Mouse (Mus musculus) layer of hippocampus, adult 8-10 months (tissue): ENCODE results near the gene Ankrd34a. TPM values are rescaled to one million over a fixed set of nuclear protein-coding genes. Genes with fewer than 3 reads are reported as not detected.
"Not testable (repeated sequence)": the region's sequence is repeated elsewhere in the genome, so short reads cannot be mapped to it uniquely, and the experiment has no call there.

Experiments
- DNase-seq, 2 experiments: peaks; one replicate each; pipeline ENCODE4 v3.0.0; 2022; ENCODE audit warnings: low spot score in 2 of 2
- total RNA-seq, 4 experiments: library from RNA; stranded (reverse); gene quantifications; 2 replicates each; pipeline ENCODE4 v1.2.4; 2022

Gene Ankrd34a
- total RNA-seq, 4 experiments from 2014 or later = 49.5 to 56.2 (median 52.6) TPM

DNA sequence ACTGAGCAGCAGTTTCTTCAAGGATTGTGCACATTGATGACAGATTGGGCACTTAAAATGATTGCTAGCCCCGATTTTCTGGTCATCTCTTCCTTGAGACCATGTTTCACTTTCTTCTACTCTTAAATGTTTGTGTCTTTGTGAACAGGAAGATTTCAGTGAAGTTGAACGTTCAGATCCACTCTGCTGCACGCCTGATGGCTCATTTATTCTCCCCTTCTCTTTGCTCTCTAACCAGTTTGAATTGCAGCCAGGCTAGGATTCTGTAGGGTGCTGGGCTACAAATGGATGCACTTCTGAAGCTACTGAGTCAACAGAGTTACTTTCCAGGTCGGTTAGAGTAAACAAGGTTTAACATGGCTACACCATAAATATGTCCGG, 6.3 kb downstream of the Ankrd34a start:
- DNase-seq = no peak

DNA sequence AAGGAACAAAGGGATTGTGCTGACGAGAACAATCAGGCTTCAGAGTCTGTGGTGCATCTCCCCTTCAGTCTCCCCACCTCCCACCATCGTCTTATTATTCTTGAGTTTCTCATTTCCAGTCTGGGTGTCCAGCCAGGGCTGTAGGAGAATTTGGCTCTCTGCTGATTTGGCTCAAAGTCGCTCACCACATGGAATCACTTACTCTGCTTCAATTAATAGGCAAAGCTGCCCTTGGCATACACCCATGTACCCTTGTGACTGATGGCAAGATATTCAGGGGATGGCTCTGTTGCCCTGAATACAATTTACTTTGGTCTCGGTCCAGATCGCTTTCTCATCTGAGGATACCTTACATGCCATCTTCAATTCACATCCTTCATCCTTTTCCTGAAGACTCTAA, 6.9 kb downstream of the Ankrd34a start:
- no peak for DNase-seq

DNA sequence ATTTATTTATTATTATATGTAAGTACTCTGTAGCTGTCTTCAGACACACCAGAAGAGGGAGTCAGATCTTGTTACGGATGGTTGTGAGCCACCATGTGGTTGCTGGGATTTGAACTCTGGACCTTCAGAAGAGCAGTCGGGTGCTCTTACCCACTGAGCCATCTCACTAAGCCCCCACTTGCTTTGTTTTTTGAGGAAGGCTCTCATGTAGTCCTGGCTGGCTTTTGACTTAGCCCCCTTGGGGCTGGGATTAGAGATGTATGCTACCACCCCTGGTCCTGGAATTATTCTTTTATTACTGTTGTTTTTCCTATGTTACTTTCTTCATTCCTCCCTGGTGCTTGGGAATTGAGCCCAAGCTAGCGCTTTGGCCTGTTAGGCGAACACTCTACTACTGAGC, 9.6 kb downstream of the Ankrd34a start:
- not testable (repeated sequence) for DNase-seq

DNA sequence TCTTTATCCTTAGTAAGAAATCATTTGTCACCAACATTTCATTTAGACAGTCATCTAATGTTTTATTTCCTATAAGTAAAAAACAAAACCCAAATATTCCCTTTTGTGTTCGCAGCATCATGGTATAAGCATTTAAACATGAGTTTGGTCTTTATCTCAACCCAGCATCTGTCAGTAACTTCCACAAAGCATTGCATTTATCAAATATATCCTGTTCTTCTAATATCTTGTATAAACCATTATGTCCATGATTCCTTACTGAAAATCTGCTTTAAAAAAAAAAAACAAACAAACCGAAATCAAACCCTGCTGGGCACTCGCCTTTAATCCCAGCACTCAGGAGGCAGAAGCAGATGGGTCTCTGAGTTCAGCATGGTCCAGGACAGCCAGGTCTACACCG, 10.2 kb downstream of the Ankrd34a start:
- DNase-seq = no peak

DNA sequence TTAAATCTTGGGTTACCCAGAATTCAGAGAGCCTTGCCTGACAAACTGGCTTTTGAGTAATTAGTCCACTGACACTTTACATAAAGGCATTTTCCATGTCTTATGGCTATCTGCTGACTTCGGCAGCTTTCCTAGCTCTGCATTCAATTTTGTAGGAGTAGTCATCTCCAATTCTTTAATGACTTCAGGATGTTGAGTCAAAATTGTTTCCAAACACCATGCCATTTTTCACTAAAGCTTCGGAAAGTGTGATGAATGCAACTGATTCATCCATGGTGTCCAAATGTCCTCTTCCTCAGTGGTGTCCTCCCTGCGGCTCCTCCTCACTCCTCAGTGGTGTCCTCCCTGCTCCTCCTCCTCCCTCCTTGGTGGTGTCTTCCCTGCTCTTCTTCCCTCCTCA, 21.5 kb downstream of the Ankrd34a start:
- no peak for DNase-seq

DNA sequence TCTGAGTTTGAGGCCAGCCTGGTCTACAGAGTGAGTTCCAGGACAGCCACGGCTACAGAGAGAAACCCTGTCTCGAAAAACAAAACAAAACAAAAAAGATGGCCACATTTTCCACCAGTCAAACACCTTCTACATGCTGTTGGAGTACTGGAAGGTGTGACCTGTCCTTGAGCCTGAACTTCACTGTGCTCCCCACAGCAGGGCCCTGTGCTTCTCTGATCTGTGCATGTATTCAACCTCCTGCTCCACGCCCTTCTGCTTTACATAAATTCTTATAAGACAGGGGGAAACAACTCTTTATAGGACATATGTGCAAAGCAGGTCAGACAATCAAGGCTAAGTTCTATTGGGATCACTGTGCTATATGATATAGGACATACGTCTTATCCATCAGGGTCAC, 26.8 kb downstream of the Ankrd34a start:
- DNase-seq = no peak

DNA sequence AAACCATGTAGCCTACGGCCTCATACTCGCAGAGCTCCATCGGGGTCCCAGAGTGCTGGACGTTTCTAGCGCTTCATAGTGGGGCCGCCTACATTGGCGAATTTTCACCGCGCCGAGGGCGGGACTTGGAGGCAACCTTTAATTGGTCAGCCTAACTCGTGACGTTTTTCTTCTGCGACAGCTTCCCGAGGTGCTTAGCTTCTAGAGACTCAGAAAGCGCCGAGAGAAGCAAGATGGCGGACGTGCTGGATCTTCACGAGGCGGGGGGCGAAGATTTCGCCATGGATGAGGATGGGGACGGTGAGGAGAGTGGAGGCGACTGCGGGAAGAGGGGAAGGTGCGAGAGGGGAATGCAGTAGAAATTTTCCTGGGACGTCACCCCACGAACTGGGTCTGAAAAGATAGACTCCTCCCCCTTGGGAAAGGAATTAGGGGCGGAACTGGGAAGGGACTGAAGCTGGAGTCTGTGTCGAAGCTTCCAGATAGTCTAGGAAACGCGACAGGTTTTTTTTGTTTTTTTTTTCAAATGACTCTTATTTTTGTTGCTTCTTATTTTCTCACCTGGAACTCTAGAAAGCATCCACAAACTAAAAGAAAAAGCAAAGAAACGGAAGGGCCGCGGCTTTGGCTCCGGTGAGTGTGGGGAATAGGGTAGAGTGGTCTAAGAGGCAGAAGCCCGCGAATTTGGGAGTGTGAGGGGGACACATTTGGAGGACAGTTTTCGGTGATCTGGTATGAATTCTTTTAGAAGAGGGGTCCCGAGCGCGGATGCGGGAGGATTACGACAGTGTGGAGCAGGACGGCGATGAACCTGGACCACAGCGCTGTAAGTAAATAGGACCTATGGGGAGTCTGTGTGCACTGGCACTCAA, 33.5 kb downstream of the Ankrd34a start, which contains the start of gene Rbm8a:
Gene Rbm8a, plus strand, starts transcription at position 205 of the 872 bp plus-strand sequence.
- DNase-seq = peak; percentile 96 to 98

DNA sequence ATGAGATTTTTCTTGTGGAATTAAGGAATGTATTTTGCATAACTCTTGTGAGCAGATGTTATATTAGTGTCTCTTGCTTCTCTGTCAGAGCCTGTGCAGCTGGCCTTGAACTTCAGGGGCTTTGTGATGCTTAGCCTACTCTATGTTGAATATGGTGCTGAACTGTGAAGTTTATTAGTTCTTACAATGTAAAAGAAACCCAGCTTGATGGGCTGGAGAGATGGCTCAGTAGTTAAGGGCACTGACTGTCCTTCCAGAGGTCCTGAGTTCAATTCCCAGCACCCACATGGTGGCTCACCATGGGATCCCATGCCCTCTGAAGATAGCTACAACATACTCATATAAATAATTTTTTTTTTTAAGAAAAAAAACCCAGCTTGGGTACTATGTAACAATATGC, 35.6 kb downstream of the Ankrd34a start:
- no peak for DNase-seq

DNA sequence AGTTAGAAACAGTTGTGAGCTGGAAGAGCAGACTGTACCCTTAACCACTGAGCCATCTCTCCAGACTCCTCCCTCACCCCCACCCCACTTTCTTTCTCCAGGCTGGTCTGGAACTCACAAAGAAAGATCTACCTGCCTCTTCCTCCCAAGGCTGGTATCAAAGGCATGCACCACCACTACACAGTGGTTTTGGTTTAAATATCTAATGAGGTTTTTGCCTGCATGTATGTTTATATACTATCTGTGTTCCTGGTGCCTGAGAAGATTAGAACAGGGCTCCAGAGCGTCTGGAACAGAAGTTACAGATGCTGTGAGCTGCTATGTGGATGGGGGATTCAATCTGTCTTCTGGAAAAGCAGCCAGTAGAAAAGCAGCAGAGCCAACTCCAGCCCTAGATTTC, 37.6 kb downstream of the Ankrd34a start:
- no peak for DNase-seq

DNA sequence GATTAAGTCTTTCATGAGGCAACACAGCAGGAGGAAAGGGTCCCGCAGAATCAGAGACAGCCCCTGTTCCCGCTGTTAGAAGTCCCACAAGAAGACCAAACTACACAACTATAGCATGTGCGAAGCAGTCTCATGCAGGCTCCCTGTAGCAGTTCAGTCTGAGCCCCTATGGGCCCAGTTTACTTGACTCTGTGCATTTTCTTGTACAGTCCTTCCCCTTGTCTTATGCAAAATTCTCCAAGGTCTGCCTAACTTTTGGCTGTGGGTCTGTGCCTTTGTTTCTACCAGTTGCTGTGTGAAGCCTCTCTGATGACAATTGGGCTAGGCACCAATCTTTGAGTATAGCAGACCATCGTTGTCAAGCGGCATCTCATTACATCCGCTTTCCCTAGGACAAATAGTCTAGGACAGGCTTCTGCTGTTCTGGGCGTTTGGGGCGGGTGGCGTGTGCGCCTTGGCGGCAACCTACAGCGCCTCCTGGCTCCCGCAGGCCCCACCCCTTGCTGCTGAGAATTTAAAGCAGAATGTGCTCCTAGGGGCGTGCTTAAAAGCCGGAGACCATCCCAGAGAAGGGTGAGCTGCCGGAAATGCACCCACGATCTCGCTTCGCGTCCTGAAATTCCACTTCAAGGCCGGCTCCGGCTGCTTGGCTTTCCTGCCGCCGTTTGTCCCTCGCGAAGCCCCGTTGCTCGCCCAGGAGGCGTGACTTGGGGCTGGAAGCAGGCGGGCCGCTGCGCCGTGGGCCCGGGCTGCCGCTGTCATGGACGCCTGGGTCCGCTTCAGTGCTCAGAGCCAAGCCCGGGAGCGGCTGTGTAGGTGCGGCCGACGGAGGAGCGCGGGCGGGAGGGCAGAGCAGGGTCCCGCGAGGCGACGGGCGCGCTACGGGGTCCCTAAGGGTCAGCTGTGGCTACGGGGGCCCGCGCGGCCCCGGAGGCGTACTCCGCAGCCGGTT, 38.8 kb downstream of the Ankrd34a start, which contains the start of the genes Pex11b and Gm42957:
Gene Pex11b, plus strand, starts transcription at position 449 of the 952 bp plus-strand sequence.
Gene Gm42957, plus strand, starts transcription at position 547 of the 952 bp plus-strand sequence.
- DNase-seq = peak; percentile 79 to 86

DNA sequence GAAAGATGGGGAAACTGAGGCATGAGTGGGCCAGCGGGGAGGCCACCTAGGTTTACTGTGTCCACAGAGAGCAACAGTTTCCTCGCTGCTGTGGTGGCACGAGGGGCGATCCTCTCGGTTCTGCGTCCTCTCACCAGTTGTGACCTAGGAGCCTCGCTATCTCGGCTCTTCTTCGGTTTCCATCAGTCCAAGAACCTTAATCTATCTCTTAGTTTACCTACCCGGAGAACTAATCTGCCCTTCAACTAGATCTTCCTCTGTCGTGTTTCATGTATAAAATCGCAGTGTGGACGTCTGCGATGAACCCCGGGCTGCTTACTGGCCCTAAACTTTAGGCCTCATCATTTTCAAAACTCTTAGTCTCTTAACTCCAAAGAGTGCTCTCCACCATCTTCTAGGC, 39.5 kb downstream of the Ankrd34a start:
- DNase-seq = no peak

DNA sequence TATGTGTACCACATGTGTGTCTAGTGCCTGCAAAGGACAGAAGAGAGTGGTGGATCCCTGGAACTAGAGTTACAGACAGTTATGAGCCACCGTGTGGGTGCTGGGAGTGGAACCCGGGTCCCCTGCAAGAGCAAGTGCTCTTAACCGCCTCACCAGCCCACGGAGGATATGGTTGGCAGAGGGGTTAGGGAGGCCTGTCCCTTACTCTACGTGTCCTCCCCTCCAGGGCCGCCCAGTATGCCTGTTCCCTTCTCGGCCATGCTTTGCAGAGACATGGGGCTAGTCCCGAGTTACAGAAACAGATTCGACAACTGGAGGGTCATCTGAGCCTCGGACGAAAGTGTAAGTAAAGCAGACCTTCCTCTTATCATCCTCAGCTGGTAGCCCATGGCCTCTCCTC, 40.0 kb downstream of the Ankrd34a start:
- no peak for DNase-seq

DNA sequence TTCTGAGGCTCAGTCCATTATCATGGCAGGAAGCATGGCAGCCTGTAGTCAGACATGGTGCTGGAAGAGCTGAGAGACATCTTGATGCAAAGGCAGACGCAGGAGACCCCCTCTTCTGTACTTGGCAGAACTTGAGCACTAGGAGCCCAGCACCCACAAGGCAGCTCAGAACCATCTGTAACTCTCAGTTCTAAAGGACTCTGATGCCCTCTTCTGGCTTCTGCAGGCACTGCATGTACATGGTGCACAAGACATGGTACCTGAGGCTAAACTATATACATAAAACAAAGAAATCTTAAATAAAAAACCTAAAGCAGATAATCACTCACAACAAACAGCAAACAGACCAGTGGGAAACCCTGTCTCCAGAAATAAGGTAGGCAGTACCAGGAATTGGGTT, 42.8 kb downstream of the Ankrd34a start:
- peak in 1 of 2 experiments; percentile 52 for DNase-seq

DNA sequence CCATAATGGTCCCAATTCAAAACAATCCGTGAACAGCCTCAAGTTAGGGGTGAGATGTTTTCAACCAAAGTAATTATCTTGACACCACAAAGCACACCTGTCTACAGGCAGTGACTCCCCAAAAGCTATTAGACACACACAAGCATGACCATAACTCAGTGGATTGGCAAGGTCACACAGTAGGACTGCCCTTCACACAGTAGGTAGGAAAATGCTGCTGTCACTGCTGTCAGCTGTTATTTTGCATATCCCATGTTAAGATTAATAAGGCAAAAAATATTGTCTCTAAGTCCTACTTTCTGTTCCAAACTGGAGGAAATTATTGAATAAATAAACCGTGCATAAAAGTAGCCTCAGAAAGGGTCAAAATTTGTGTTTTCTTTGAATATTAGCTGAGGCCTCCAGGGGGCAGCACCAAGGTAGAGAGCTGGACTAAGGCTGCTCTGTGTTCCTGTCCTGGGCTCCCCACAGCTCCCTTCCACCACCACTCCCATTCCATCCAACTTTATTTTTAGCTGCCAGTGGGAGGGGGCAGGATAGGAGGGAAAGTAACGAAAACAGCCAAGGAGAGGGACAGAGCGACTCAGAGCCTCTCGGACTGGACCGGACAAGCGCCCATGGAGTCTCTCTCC, 48.7 kb downstream of the Ankrd34a start, which contains the start of gene Itga10:
Gene Itga10, plus strand, starts transcription at position 567 of the 632 bp plus-strand sequence.
- DNase-seq = no peak

DNA sequence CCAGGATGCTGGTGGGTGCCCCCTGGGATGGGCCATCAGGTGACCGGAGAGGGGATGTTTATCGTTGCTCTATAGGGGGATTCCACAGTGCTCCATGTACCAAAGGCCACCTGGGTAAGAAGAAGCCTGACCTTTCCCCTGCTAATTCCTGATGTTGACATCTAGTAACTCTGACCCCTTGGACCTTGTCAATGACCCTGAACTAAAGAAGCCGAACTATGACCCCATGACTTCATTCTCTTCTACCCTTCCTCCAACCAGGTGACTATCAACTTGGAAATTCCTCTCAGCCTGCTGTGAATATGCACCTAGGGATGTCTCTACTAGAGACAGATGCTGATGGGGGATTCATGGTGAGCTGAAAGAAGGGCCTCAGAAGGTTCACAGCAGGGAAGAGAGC, 50.9 kb downstream of the Ankrd34a start:
- DNase-seq = no peak

Other genes with a start within 250 kb of the Ankrd34a start
- not detected for gene BC107364, start 144.3 kb upstream of the Ankrd34a start, total RNA-seq
- under 1 TPM in 2 of 4 experiments, not detected in 2; 0.16 to 0.22 TPM for gene Hfe2, start 71.5 kb upstream of the Ankrd34a start, total RNA-seq
- 10 to 100 TPM; 23.9 to 39.1 (median 31.6) TPM for gene Txnip, start 38.7 kb upstream of the Ankrd34a start, total RNA-seq
- gene Gm16253, start 19.7 kb upstream of the Ankrd34a start, total RNA-seq = not detected
- gene Polr3gl, start 2.5 kb upstream of the Ankrd34a start, total RNA-seq = 10 to 100 TPM; 30.1 to 38.6 (median 32.5) TPM
- 10 to 100 TPM; 29.9 to 34.2 (median 31.4) TPM for gene Lix1l, start 4.5 kb downstream of the Ankrd34a start, total RNA-seq
- 10 to 100 TPM; 45.5 to 61.5 (median 48.7) TPM for gene Rbm8a, start 33.3 kb downstream of the Ankrd34a start, total RNA-seq
- 10 to 100 TPM; 53.5 to 66.1 (median 58.1) TPM for gene Pex11b, start 38.7 kb downstream of the Ankrd34a start, total RNA-seq
- gene Gm42957, start 38.8 kb downstream of the Ankrd34a start, total RNA-seq = 1 to 10 TPM in 1 of 4 experiments, under 1 TPM in 3; 0.36 to 1.1 (median 0.66) TPM
- 1 to 10 TPM; 1.5 to 4.0 (median 3.2) TPM for gene Itga10, start 48.9 kb downstream of the Ankrd34a start, total RNA-seq
- gene Ankrd35, start 73.5 kb downstream of the Ankrd34a start, total RNA-seq = 1 to 10 TPM; 5.9 to 8.7 (median 6.7) TPM
- 10 to 100 TPM; 30.3 to 37.7 (median 34.3) TPM for gene Pias3, start 99.7 kb downstream of the Ankrd34a start, total RNA-seq
- 10 to 100 TPM; 12.6 to 18.6 (median 14.5) TPM for gene Nudt17, start 111.9 kb downstream of the Ankrd34a start, total RNA-seq
- 10 to 100 TPM; 23.0 to 25.4 (median 25.0) TPM for gene Polr3c, start 131.0 kb downstream of the Ankrd34a start, total RNA-seq
- gene Rnf115, start 131.0 kb downstream of the Ankrd34a start, total RNA-seq = 10 to 100 TPM; 58.6 to 61.8 (median 60.4) TPM
- gene Pdzk1, start 232.6 kb downstream of the Ankrd34a start, total RNA-seq = under 1 TPM in 2 of 4 experiments, not detected in 2; 0.25 to 0.26 TPM
- not detected for gene Cd160, start 232.7 kb downstream of the Ankrd34a start, total RNA-seq